Mouse (Mus musculus): ENCODE data around the gene Olfr836. TPM values are rescaled to one million over a fixed set of nuclear protein-coding genes. Genes with fewer than 3 reads are reported as not detected.
"Not testable (repeated sequence)": the region's sequence is repeated elsewhere in the genome, so short reads cannot be mapped to it uniquely, and the experiment has no call there.

The Olfr836 gene
- total RNA-seq (2014; rRNA removed) (not detected in 2 replicates), polyA plus RNA-seq (2015; fragmentation: Nextera tagmentation; extraction: Ambion mirVana) (not detected in 2 replicates)

DNA sequence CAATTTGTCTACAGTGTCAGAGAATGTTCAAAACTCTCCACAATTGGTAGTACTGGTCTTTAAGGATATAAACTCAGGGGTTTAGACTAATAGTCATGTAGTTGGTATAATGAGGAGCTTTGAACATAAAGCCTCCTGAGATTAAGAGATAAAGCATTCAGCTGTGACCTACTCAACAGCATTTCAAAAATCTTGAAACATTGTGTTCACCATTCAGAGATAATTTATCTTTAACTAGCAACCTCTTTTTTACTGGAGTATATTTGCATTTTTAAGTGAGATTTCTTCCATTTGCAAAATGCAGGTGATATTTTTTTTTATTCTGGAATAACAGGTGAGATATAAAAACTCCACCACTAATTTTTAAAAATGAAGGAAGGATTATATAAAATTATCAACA lies at the start of gene Olfr836:
Gene Olfr836 (plus strand): TSS at position 301 of the 400 bp plus-strand sequence.
- Histone ChIP-seq H3K4me1 (ENCODE audit: insufficient read depth, low read length) (no peaks in the 10 kb centered on the region), H3K36me3 (ENCODE audit: insufficient read depth, low read length) (no peaks in the 10 kb centered on the region), H3K4me2 (ENCODE audit: low read depth, low read length, poor library complexity, severe bottlenecking) (no peak within 1 kb of the TSS), H3K4me3 (ENCODE audit: low read depth, low read length) (no peak within 1 kb of the TSS), H3K27ac (ENCODE audit: low read depth, low read length) (no peak within 1 kb of the TSS), H3K27me3 (ENCODE audit: insufficient read depth, low read length) (no peaks in the 10 kb centered on the region), H3K9ac (replicated peaks; ENCODE audit: low read length, poor library complexity, severe bottlenecking) (no peak within 1 kb of the TSS), H3K9me3 (ENCODE audit: low read length) (no peaks in the 10 kb centered on the region)
- TF ChIP-seq CTCF (IDR thresholded peaks at IDR 0.05) = no peak
- DNase-seq (ENCODE audit: low spot score) (no peak), ATAC-seq (ENCODE audit: low FRiP score) (no peak)

DNA sequence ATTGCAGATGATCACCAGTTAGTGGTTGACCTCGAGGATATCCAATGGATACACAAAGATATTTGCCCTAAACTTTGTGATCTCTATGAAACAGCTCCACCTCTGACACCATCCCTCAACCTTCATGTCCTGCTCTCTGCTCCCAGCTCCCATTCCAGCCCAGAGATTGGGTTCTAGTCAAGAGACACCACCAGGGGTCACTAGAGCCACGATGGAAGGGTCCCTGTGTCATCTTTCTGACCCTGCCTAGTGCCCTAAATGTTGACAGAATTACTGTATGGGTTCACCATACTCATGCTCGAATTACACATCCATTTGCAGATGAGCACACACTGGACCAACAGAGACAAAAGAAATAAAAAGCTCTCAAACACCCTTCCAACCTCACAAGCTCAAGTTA lies 35.2 kb upstream of the Olfr836 start:
- TF ChIP-seq CTCF (IDR thresholded peaks at IDR 0.05) = no peak
- Histone ChIP-seq H3K27me3 (ENCODE audit: insufficient read depth, low read length) (no peaks in the 10 kb centered on the region), H3K4me1 (ENCODE audit: insufficient read depth, low read length) (no peaks in the 10 kb centered on the region), H3K27ac (ENCODE audit: low read depth, low read length) (no peak overlapping the region), H3K9me3 (ENCODE audit: low read length) (peaks cover 6% of the 10 kb centered on the region; the same call in 1 of the 2 replicates), H3K36me3 (ENCODE audit: insufficient read depth, low read length) (no peaks in the 10 kb centered on the region), H3K4me2 (ENCODE audit: low read depth, low read length, poor library complexity, severe bottlenecking) (no peak overlapping the region), H3K4me3 (ENCODE audit: low read depth, low read length) (no peak overlapping the region), H3K9ac (replicated peaks; ENCODE audit: low read length, poor library complexity, severe bottlenecking) (no peak overlapping the region)
- DNase-seq (ENCODE audit: low spot score) (no peak), ATAC-seq (ENCODE audit: low FRiP score) (no peak)
- WGBS = 26% methylated on average over 3 of the region's 3 CpGs

DNA sequence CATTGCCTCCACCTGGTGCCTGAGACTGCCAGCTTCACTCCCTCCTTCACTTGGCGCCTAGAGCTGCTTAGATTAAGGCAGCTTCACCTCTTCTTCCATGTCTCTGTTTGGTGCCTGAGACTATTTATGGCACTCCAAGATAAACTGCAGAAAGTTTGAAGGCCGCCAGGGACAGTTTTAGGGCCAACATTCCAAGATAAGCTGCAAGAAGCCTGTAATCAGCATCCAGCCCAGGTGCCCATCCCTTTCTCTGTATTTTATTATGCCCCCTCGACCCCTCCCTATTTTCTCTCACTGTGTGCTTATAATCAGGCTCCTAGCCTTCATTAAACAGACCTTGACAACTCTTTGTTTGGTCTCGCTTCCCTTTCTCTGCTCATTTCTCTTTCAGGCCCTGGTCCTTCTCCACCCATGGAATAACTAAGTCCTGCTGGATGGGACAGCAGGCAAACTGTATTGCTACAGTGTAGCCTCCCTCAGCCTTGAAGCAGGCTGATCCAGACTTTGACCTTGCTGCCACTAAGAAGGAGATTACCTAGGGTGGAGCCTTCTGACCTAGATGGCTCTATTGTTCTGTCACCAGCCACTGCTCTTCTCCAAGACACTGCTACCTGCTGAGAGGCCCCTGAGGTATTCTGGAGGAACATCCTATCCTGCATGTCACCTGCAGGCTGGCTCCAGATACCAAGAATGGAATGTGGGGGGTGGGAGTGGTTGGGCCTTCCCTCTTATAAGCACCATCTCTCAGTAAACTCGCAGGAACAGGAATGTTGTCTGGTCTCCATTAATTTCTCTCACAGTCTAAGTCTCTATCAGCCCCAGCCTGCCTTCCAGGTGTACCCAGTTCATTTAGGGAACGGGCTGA lies 27.1 kb upstream of the Olfr836 start:
- H3K27me3 ChIP-seq (ENCODE audit: insufficient read depth, low read length); H3K4me3 ChIP-seq (ENCODE audit: low read depth, low read length); H3K27ac ChIP-seq (ENCODE audit: low read depth, low read length); DNase-seq (ENCODE audit: low spot score); ATAC-seq (ENCODE audit: low FRiP score); H3K9ac ChIP-seq (replicated peaks; ENCODE audit: low read length, poor library complexity, severe bottlenecking); H3K4me2 ChIP-seq (ENCODE audit: low read depth, low read length, poor library complexity, severe bottlenecking); H3K4me1 ChIP-seq (ENCODE audit: insufficient read depth, low read length); H3K36me3 ChIP-seq (ENCODE audit: insufficient read depth, low read length): not testable (repeated sequence)
- 66% methylated on average over 6 of the region's 6 CpGs for WGBS
- H3K9me3 ChIP-seq (ENCODE audit: low read length) = peaks cover 21% of the 10 kb centered on the region; the same call in 1 of the 2 replicates

DNA sequence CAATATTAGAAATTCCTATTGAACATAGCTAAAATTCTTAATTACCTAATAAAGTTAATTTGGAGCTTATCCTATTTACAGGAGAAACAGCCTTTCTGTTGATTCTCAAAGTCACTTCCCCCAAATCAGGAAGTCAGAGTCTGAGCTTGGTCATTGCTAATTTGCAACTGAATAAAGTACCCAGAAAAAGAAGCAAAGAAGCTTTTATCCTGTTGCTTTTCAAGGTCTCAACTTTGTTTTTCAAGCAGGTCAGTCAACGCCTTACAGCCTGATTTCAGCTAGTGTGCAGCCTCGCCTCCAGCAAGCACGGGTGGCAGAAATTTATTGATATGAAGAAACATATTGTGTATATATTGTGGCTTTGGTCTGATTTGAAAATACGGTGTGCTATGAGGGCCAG lies 22.9 kb upstream of the Olfr836 start:
- ATAC-seq (ENCODE audit: low FRiP score) = no peak
- no peak for TF ChIP-seq CTCF (IDR thresholded peaks at IDR 0.05)
- Histone ChIP-seq H3K27me3 (ENCODE audit: insufficient read depth, low read length) (no peaks in the 10 kb centered on the region), H3K4me1 (ENCODE audit: insufficient read depth, low read length) (no peaks in the 10 kb centered on the region), H3K4me2 (ENCODE audit: low read depth, low read length, poor library complexity, severe bottlenecking) (no peak overlapping the region), H3K9me3 (ENCODE audit: low read length) (peaks cover 15% of the 10 kb centered on the region; the same call in 1 of the 2 replicates), H3K9ac (replicated peaks; ENCODE audit: low read length, poor library complexity, severe bottlenecking) (no peak overlapping the region), H3K36me3 (ENCODE audit: insufficient read depth, low read length) (no peaks in the 10 kb centered on the region), H3K4me3 (ENCODE audit: low read depth, low read length) (no peak overlapping the region), H3K27ac (ENCODE audit: low read depth, low read length) (no peak overlapping the region)
- DNase-seq (ENCODE audit: low spot score) = no peak
- 86% methylated on average over 4 of the region's 4 CpGs for WGBS

DNA sequence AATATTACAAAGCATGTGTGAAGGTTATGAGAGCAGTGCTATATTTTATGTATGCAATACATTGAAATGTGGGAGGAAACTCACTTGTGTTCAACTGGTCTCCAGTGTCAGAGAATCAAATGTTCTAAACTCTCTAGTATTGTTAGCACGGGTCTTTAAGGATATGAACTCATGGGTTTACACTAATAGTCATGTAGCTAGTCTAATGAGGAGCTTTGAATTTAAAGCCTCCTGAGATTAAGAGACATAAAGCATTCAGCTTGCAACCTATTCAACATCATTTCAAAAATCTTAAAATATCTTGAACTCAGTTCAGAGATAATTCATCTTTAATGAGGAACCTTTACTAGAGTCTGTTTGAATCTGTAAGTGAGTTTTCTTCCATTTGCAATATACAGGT lies 15.8 kb downstream of the Olfr836 start, which contains the start of gene Olfr837:
Gene Olfr837 (plus strand): TSS at position 301 of the 400 bp plus-strand sequence.
- DNase-seq (ENCODE audit: low spot score) = no peak
- no peaks in the 10 kb centered on the region for H3K27me3 ChIP-seq (ENCODE audit: insufficient read depth, low read length)
- no peak within 1 kb of the TSS for H3K27ac ChIP-seq (ENCODE audit: low read depth, low read length)
- peaks cover 13% of the 10 kb centered on the region; the same call in 1 of the 2 replicates for H3K9me3 ChIP-seq (ENCODE audit: low read length)
- WGBS = 72% methylated on average over 1 of the region's 1 CpGs
- H3K4me1 ChIP-seq (ENCODE audit: insufficient read depth, low read length) = no peaks in the 10 kb centered on the region
- no peak for ATAC-seq (ENCODE audit: low FRiP score)
- H3K4me3 ChIP-seq (ENCODE audit: low read depth, low read length) = no peak within 1 kb of the TSS
- no peaks in the 10 kb centered on the region for H3K36me3 ChIP-seq (ENCODE audit: insufficient read depth, low read length)
- H3K9ac ChIP-seq (replicated peaks; ENCODE audit: low read length, poor library complexity, severe bottlenecking) = no peak within 1 kb of the TSS
- no peak for TF ChIP-seq CTCF (IDR thresholded peaks at IDR 0.05)
- no peak within 1 kb of the TSS for H3K4me2 ChIP-seq (ENCODE audit: low read depth, low read length, poor library complexity, severe bottlenecking)

Other genes starting within 250 kb of the Olfr836 start
- gene Olfr830, start 245.7 kb upstream of the Olfr836 start, total RNA-seq (2014; rRNA removed) = not detected in 2 replicates
- not detected in 2 replicates for gene Olfr830, start 245.7 kb upstream of the Olfr836 start, polyA plus RNA-seq (2015; fragmentation: Nextera tagmentation; extraction: Ambion mirVana)
- not detected in 2 replicates for gene Olfr832, start 183.3 kb upstream of the Olfr836 start, total RNA-seq (2014; rRNA removed)
- not detected in 2 replicates for gene Olfr832, start 183.3 kb upstream of the Olfr836 start, polyA plus RNA-seq (2015; fragmentation: Nextera tagmentation; extraction: Ambion mirVana)
- not detected in 2 replicates for gene Olfr834, start 132.4 kb upstream of the Olfr836 start, total RNA-seq (2014; rRNA removed)
- not detected in 2 replicates for gene Olfr834, start 132.4 kb upstream of the Olfr836 start, polyA plus RNA-seq (2015; fragmentation: Nextera tagmentation; extraction: Ambion mirVana)
- not detected in 2 replicates for gene Olfr835, start 87.6 kb upstream of the Olfr836 start, total RNA-seq (2014; rRNA removed)
- not detected in 2 replicates for gene Olfr835, start 87.6 kb upstream of the Olfr836 start, polyA plus RNA-seq (2015; fragmentation: Nextera tagmentation; extraction: Ambion mirVana)
- not detected in 2 replicates for gene Olfr837, start 15.9 kb downstream of the Olfr836 start, total RNA-seq (2014; rRNA removed)
- not detected in 2 replicates for gene Olfr837, start 15.9 kb downstream of the Olfr836 start, polyA plus RNA-seq (2015; fragmentation: Nextera tagmentation; extraction: Ambion mirVana)
- under 0.01 TPM in 1 of 2 replicates, not detected in the other for gene Olfr839-ps1, start 56.9 kb downstream of the Olfr836 start, total RNA-seq (2014; rRNA removed)
- not detected in 2 replicates for gene Olfr839-ps1, start 56.9 kb downstream of the Olfr836 start, polyA plus RNA-seq (2015; fragmentation: Nextera tagmentation; extraction: Ambion mirVana)
- gene Olfr843, start 131.6 kb downstream of the Olfr836 start, total RNA-seq (2014; rRNA removed) = not detected in 2 replicates
- not detected in 2 replicates for gene Olfr843, start 131.6 kb downstream of the Olfr836 start, polyA plus RNA-seq (2015; fragmentation: Nextera tagmentation; extraction: Ambion mirVana)
- not detected in 2 replicates for gene Olfr844, start 196.0 kb downstream of the Olfr836 start, total RNA-seq (2014; rRNA removed)
- gene Olfr844, start 196.0 kb downstream of the Olfr836 start, polyA plus RNA-seq (2015; fragmentation: Nextera tagmentation; extraction: Ambion mirVana) = not detected in 2 replicates
- gene Olfr845, start 216.1 kb downstream of the Olfr836 start, total RNA-seq (2014; rRNA removed) = not detected in 2 replicates
- not detected in 2 replicates for gene Olfr845, start 216.1 kb downstream of the Olfr836 start, polyA plus RNA-seq (2015; fragmentation: Nextera tagmentation; extraction: Ambion mirVana)
- not detected in 2 replicates for gene Olfr846, start 243.6 kb downstream of the Olfr836 start, total RNA-seq (2014; rRNA removed)
- gene Olfr846, start 243.6 kb downstream of the Olfr836 start, polyA plus RNA-seq (2015; fragmentation: Nextera tagmentation; extraction: Ambion mirVana) = not detected in 2 replicates